Mouse (Mus musculus) hindbrain, embryonic 12.5 days (tissue): ENCODE results near the gene Smoc1. TPM values are rescaled to one million over a fixed set of nuclear protein-coding genes. Genes with fewer than 3 reads are reported as not detected.
A peak's percentile ranks its signal among the peaks of the same experiment; 100 is the strongest.

Experiments used
- ATAC-seq: fragments of 200-750 bp; cut with Nextera tagmentation; 2 replicates; pipeline ENCODE4 v1.8.0; 2017; ENCODE audit warnings: moderate TSS enrichment; ENCODE audit not compliant: low FRiP score
- H3K27ac ChIP-seq: fragments of 300-500 bp; sonication (generic); 2 replicates; pipeline ENCODE4 v1.5.1; 2016; ENCODE audit warnings: mild to moderate bottlenecking
- H3K27me3 ChIP-seq: fragments of 300-500 bp; sonication (generic); 2 replicates; pipeline ENCODE4 v1.6.1; 2016; ENCODE audit warnings: mild to moderate bottlenecking
- H3K36me3 ChIP-seq: fragments of 300-500 bp; sonication (generic); 2 replicates; pipeline ENCODE4 v1.6.1; 2016; ENCODE audit warnings: mild to moderate bottlenecking
- H3K4me1 ChIP-seq: fragments of 300-500 bp; sonication (generic); 2 replicates; pipeline ENCODE4 v1.6.1; 2016
- H3K4me2 ChIP-seq: fragments of 300-500 bp; sonication (generic); replicated peaks from 2 replicates; pipeline ENCODE4 v1.6.1; 2016; ENCODE audit warnings: mild to moderate bottlenecking
- H3K4me3 ChIP-seq: fragments of 300-500 bp; sonication (generic); 2 replicates; pipeline ENCODE4 v1.5.1; 2016; ENCODE audit warnings: mild to moderate bottlenecking
- H3K9ac ChIP-seq: fragments of 300-500 bp; sonication (generic); 2 replicates; pipeline ENCODE4 v1.6.1; 2016; ENCODE audit warnings: mild to moderate bottlenecking, moderate library complexity
- H3K9me3 ChIP-seq: fragments of 300-500 bp; sonication (generic); replicated peaks from 2 replicates; pipeline ENCODE4 v1.6.1; 2016; ENCODE audit warnings: mild to moderate bottlenecking
- WGBS: fragments of 180-500 bp; shearing (Covaris S2); methylation state at CpG from one replicate; pipeline ENCODE4 v1.1.7; 2016; 5-methylcytosine and 5-hydroxymethylcytosine counted together
- polyA plus RNA-seq: library from polyadenylated mRNA; unstranded; fragments of >200 nt; fragmentation: Nextera tagmentation; extraction: Ambion mirVana; gene quantifications from 2 replicates; pipeline ENCODE4 v1.2.1, GENCODE M21; 2016

Gene Smoc1
- polyA plus RNA-seq, 1 experiment from 2014 or later, result 22.6 TPM

DNA sequence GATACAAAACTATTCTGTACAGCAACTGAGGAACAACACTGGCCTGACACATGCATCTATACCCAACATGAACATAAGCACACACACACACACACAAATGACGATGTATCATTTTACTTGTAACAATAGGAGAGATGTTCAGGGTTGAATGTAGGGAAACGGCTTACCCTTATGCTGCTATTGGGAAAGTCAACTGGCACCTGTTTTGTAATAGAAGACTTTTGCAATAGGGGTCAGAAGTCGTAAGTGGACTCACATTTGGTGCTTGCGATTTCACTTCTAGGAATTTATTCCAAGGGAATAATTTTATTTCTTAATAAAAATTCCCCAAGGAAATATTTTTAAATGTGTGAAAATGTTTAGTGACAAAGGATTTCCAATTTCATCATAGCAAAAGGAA is 85.7 kb downstream of the Smoc1 start:
- H3K4me1 ChIP-seq, result peaks cover 13% of the 10 kb centered on the region
- no peak for ATAC-seq
- no peaks in the 10 kb centered on the region for H3K9me3 ChIP-seq
- H3K4me2 ChIP-seq, result no peak overlapping the region
- no peak overlapping the region for H3K27ac ChIP-seq
- 90% methylated on average over 4 of the region's 4 CpGs for WGBS
- no peak overlapping the region for H3K4me3 ChIP-seq
- H3K27me3 ChIP-seq, result no peaks in the 10 kb centered on the region
- no peaks in the 10 kb centered on the region for H3K36me3 ChIP-seq
- no peak overlapping the region for H3K9ac ChIP-seq

DNA sequence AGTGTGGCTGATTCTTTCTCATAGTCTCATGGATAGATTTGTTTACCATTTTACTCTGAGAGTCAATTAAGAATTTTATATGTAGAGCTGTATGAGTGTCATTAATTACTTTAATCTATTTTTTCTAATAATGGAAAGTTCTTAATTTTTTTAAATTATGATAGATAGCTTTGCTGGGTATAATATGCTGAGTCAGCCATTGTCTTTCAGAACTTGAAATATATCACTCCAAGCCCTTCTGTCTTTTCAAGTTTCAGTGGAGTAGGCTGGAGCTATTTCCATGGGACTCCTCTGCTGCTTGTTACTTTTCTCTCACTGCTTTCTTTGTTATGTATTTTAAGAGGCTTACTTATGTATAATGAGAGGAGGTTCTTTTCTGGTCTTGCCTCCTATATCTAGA is 93.7 kb downstream of the Smoc1 start:
- Histone ChIP-seq H3K4me1 (no peaks in the 10 kb centered on the region), H3K36me3 (no peaks in the 10 kb centered on the region), H3K27me3 (no peaks in the 10 kb centered on the region), H3K4me2 (no peak overlapping the region), H3K9me3 (no peaks in the 10 kb centered on the region), H3K4me3 (no peak overlapping the region), H3K9ac (no peak overlapping the region), H3K27ac (no peak overlapping the region)
- ATAC-seq, result no peak

DNA sequence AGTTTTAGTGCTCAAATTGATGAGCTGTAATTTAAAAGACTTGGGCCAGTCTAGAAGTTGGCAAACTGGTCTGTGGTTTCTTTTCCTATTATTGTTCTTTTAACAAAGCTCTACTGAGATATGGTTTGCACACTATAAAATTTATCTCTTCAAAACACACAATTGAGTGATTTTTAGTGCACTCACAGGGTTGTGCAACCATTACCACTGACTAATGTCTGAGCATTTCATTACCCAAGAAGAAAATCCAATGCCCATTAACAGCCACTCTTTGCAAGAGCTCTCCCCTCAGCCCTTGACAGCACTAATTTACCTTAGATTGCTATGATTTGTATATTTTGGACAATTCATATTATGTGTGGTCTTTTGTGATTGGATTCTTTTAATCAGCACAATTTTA is 97.2 kb downstream of the Smoc1 start:
- no peak for ATAC-seq
- Histone ChIP-seq H3K27me3 (no peaks in the 10 kb centered on the region), H3K27ac (no peak overlapping the region), H3K4me1 (no peaks in the 10 kb centered on the region), H3K9me3 (no peaks in the 10 kb centered on the region), H3K4me3 (no peak overlapping the region), H3K4me2 (no peak overlapping the region), H3K9ac (no peak overlapping the region), H3K36me3 (no peaks in the 10 kb centered on the region)

DNA sequence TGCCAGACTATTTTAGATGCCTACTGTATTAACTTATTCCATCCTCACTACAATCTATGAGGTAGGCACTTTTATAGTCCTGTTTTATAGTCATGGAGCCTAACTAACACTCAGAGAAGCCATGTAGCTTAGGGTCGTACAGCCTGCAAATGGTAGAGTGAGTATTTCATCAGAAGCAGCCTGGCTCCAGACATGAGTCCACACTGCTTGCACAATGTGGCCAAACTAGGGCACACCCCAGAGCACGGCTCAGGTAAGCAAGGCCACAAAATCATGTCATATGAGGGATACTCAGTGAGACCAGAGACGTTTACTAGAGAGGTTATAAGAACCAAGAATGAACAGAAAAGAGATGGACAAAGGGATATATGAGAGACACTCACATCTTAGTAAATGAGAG is 100.2 kb downstream of the Smoc1 start:
- Histone ChIP-seq H3K27ac (no peak overlapping the region), H3K36me3 (no peaks in the 10 kb centered on the region), H3K27me3 (no peaks in the 10 kb centered on the region), H3K9me3 (no peaks in the 10 kb centered on the region), H3K4me3 (no peak overlapping the region), H3K4me1 (no peaks in the 10 kb centered on the region), H3K9ac (no peak overlapping the region), H3K4me2 (no peak overlapping the region)
- 87% methylated on average over 3 of the region's 3 CpGs for WGBS
- no peak for ATAC-seq

DNA sequence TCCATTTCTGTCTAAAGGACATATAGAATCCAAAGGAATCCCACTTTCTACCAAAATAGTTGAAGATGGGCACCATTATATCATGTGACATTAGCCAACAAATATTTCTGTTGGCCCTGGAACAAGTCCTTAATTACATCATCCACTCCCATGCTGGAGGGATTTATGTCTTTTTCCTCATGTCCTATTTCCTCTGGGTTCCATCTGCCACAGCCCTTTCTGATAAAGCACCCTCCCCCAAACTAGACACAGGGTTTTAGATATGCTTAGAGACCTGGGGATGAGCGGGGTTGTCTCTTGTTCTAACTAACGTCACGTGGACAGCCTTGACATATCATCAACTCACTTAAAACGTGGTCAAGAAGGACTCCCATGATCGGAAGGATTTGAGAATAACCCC is 102.1 kb downstream of the Smoc1 start:
- peaks cover 10% of the 10 kb centered on the region for H3K4me1 ChIP-seq
- WGBS, result 90% methylated on average over 5 of the region's 5 CpGs
- no peak for ATAC-seq

DNA sequence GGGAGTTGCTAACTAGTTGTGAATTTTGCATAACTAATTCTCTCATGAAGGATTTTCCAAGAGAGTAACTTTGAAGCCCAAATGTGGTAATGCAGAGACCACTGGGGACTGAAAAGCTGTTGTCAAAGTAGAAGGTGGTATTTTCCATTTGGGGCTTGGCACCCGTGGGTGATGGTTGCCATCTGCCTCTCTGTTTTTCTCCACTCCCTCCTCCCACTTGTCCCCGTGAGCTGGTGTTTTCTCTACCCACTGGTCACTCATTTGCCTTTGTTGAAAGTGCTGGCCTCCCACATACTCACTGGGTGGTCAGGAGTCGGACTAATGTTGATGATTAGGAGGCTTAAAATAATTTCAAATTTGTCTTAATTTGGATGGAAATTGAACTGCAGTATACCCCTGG is 104.1 kb downstream of the Smoc1 start:
- Histone ChIP-seq H3K9me3 (no peaks in the 10 kb centered on the region), H3K4me3 (no peak overlapping the region), H3K27ac (no peak overlapping the region), H3K4me2 (no peak overlapping the region), H3K4me1 (peaks cover 18% of the 10 kb centered on the region), H3K36me3 (no peaks in the 10 kb centered on the region), H3K9ac (no peak overlapping the region), H3K27me3 (no peaks in the 10 kb centered on the region)
- 47% methylated on average over 3 of the region's 3 CpGs for WGBS
- ATAC-seq, result no peak

More for the DNA sequence above, 102.1 kb downstream of the Smoc1 start:
- Histone ChIP-seq H3K27ac (no peak overlapping the region), H3K9ac (no peak overlapping the region), H3K36me3 (no peaks in the 10 kb centered on the region), H3K4me3 (no peak overlapping the region), H3K9me3 (no peaks in the 10 kb centered on the region), H3K4me2 (no peak overlapping the region), H3K27me3 (no peaks in the 10 kb centered on the region)

DNA sequence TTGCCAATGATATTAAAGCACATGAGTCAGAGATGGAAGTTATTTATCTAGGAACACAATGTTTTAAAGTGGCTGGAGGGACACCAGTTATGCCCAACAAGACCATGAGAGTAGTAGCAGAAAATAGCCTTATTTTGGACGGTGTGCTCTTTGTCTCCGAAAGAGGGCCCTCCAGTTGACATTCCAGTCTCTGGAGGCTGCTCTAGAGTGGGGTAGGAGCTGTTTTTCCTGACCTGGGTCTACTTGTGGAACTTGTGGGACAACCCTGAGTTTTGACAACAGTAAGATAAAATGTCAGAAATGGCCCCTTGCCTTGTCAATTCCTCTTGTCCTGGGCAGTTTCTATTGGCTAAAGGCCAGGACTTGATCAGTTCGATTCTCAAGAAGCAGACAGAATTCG is 104.5 kb downstream of the Smoc1 start:
- H3K4me3 ChIP-seq, result no peak overlapping the region
- no peaks in the 10 kb centered on the region for H3K9me3 ChIP-seq
- no peak overlapping the region for H3K4me2 ChIP-seq
- no peak for ATAC-seq
- H3K27ac ChIP-seq, result no peak overlapping the region
- H3K9ac ChIP-seq, result no peak overlapping the region
- peaks cover 18% of the 10 kb centered on the region for H3K4me1 ChIP-seq
- H3K36me3 ChIP-seq, result no peaks in the 10 kb centered on the region
- WGBS, result 77% methylated on average over 4 of the region's 4 CpGs
- H3K27me3 ChIP-seq, result no peaks in the 10 kb centered on the region

DNA sequence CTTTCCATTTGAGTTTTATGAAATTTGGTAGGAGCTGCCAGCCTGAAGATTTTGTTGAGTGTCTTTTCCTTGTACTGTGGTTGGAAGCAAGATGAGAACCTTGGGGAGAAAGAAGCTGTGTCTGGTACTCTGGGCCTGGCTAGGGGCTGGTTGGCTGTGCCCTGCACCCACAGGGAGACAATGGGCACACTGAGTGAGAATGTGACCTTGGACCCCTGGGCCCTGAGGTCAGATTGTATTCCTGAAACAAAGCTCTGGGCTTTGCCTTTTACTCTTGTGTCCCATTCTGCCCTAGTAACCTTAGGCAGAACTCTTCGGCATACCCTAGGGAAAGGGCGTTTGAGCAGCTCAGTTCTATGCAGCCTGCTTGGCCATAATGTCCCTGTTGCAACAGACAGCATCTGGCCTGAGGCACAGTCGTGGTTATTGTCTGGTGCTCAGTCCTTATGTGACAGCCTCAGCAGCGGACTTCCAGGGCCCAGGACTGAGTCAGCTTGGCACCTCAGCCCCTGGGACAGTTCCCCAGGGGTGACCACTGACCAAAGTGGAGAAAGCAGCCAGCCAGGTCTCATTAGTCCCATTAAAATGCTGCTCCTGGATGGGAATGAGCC is 106.6 kb downstream of the Smoc1 start:
- no peaks in the 10 kb centered on the region for H3K27me3 ChIP-seq
- 22% methylated on average over 4 of the region's 4 CpGs for WGBS
- no peak overlapping the region for H3K9ac ChIP-seq
- no peaks in the 10 kb centered on the region for H3K36me3 ChIP-seq
- no peak overlapping the region for H3K4me3 ChIP-seq
- no peak overlapping the region for H3K27ac ChIP-seq
- ATAC-seq, result no peak
- H3K4me2 ChIP-seq, result no peak overlapping the region
- peaks cover 18% of the 10 kb centered on the region for H3K4me1 ChIP-seq
- H3K9me3 ChIP-seq, result no peaks in the 10 kb centered on the region

DNA sequence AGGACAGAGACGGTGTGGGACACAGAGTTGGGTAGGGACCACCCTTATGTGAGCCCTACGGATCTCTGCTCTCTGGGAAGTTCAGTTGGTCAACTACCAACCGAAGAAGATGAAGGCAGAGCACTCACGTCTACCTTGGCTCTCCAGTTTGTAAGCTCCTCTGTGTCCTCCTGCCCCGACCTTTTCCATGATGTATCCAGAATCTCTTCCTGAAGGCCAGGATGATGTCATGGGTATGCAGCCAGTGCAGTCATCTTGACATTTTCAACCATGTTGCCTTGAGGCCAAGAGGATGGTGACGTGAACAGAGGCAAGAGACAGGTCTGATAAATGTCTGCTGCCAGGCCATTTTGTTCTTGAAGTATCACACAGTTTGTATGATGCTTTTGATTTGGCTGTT is 111.6 kb downstream of the Smoc1 start:
- Histone ChIP-seq H3K9ac (no peak overlapping the region), H3K27me3 (peaks cover 18% of the 10 kb centered on the region), H3K27ac (no peak overlapping the region), H3K4me1 (peaks cover 26% of the 10 kb centered on the region), H3K4me2 (no peak overlapping the region), H3K4me3 (no peak overlapping the region), H3K9me3 (no peaks in the 10 kb centered on the region), H3K36me3 (no peaks in the 10 kb centered on the region)
- no peak for ATAC-seq
- 90% methylated on average over 6 of the region's 6 CpGs for WGBS

DNA sequence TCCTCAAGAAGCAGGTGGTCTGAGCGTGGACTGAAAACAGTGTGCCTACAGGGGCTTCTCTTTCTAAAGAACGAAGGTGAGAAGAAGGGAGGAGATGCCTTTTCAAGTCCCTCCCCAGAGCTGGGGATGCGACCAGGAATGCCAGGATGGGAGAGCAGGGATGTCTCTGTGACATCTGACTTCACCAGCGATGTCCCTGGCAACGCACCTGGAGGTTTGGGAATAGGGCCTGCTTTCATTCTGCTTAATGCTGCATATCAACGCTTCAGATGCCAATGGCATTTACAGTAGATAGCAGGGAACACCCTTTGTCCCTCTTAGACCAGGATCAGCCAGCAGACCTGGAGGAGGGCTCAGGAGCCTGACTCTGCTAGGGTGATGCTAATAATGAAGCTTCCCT is 112.9 kb downstream of the Smoc1 start:
- H3K27ac ChIP-seq, result no peak overlapping the region
- no peaks in the 10 kb centered on the region for H3K36me3 ChIP-seq
- WGBS, result 89% methylated on average over 6 of the region's 6 CpGs
- no peak overlapping the region for H3K4me2 ChIP-seq
- no peak for ATAC-seq
- no peak overlapping the region for H3K4me3 ChIP-seq
- no peak overlapping the region for H3K9ac ChIP-seq
- H3K27me3 ChIP-seq, result peaks cover 23% of the 10 kb centered on the region
- H3K9me3 ChIP-seq, result no peaks in the 10 kb centered on the region
- peaks cover 18% of the 10 kb centered on the region for H3K4me1 ChIP-seq

DNA sequence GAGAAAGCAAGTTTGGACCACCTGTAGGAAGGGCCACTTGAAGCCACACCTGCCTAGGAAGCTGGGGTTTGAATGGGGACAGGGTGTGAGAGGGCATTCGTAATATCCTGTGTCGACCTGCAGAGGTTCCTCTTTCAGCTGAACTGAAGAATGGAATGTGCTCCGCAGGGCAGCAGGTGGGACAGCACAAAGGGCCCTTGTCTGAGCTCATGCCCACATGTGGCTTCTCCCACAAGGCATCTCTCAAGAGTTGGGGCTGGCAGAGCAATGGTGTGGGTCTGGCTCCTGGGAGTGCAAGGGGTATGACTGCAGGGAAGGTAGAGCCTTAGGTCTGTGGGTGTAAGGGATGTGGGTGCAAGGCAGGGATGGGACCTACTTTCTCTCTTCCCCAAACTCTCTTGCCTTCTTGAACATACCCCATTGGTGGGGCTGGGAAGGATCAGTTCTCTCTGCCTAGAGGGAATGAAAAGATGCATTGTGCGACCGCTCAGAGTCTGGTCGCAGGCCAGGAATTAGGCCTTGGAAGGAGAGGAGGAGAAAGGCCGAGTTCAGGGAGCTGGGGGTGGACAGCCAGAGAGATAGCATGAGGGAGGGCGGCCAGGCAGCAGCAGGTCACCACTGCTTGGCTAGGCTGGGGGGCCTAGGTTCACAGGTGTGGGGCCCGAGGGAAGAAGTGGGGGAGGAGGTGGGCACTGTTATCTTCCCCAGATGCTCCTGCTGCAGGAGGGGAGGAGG is 114.2 kb downstream of the Smoc1 start:
- 48% methylated on average over 9 of the region's 9 CpGs for WGBS
- H3K27ac ChIP-seq, result peak overlapping the region; percentile 41
- H3K4me2 ChIP-seq, result no peak overlapping the region
- no peaks in the 10 kb centered on the region for H3K9me3 ChIP-seq
- no peak overlapping the region for H3K9ac ChIP-seq
- peak; percentile 59; the same call in 1 of the 2 replicates for ATAC-seq
- H3K36me3 ChIP-seq, result no peaks in the 10 kb centered on the region
- H3K27me3 ChIP-seq, result peaks cover 23% of the 10 kb centered on the region
- H3K4me1 ChIP-seq, result peaks cover 19% of the 10 kb centered on the region
- no peak overlapping the region for H3K4me3 ChIP-seq

DNA sequence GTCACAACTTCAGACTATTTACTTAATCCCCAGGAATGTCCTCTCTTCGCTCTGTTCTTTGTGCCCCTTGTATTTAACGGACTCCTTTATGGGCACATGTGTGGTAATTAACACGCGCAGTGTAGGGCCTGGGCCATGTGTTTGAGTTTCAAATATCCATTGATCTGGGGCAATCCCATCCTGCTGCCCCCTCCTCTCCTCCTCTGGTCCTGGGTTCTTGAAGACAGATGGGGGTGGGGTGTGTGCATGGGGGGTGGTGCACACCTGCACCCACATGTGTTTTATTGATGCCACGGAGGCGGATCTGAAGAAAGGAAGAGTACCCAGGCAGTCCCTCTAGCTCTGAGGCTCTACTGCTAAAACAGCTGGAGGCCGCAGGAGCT is 114.7 kb downstream of the Smoc1 start:
- Histone ChIP-seq H3K27ac (peak overlapping the region; percentile 41; the same call in 1 of the 2 replicates), H3K9ac (no peak overlapping the region), H3K4me2 (no peak overlapping the region), H3K9me3 (no peaks in the 10 kb centered on the region), H3K4me3 (no peak overlapping the region), H3K27me3 (peaks cover 23% of the 10 kb centered on the region), H3K36me3 (no peaks in the 10 kb centered on the region), H3K4me1 (peaks cover 23% of the 10 kb centered on the region)
- peak; percentile 43; the same call in 1 of the 2 replicates for ATAC-seq
- WGBS, result 34% methylated on average over 7 of the region's 7 CpGs

DNA sequence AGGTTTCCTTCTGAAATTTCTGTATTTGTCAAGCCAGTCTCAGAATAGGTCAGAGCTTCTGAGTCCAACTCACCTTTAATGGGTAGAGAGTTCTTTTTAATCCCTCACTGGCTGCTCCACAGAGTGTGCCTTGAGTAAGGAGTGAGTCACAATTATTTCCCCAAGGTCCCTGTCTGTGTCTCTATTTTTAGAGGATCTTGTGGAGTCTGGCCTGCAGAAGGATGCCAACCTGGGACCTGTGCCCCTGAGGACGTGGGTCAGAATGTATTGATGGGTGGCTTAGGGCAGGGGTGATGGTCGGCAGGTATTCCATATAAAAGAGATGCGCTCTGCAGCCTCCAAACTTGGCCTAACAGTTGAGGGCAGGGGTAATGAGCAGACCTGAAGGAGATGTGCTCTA is 115.6 kb downstream of the Smoc1 start:
- Histone ChIP-seq H3K4me2 (no peak overlapping the region), H3K9me3 (no peaks in the 10 kb centered on the region), H3K4me1 (peaks cover 29% of the 10 kb centered on the region), H3K36me3 (no peaks in the 10 kb centered on the region), H3K27ac (no peak overlapping the region), H3K9ac (no peak overlapping the region), H3K27me3 (peaks cover 23% of the 10 kb centered on the region), H3K4me3 (no peak overlapping the region)
- WGBS, result 85% methylated on average over 3 of the region's 3 CpGs
- ATAC-seq, result no peak
